ENCODE assay signal across 22 mouse cellular contexts in the genomic region with DNA sequence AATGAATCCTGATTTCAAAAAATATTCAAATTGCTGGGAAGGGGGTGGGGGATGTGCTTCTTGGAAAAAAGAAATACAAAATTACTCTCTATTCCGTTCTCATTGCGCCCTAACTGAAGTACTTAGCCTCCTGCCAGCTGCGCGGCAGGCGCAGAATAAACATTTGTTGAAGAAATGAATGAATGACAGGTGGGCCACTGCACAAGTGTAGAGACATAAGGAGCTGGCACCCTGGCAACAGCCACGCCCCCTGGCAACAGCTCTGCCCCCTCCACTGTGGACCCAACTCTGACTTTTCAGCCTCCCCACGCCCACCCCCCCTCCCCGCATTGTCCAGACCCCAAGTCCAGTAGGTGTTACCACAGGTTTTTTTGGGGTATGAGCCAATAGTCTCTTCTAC. TPM values are rescaled to one million over a fixed set of nuclear protein-coding genes. Genes with fewer than 3 reads are reported as not detected.
DNase-seq lines count a peak whose midpoint lies in the region; ATAC-seq and TF ChIP-seq lines count a peak whose summit lies in the region.
"Had no signal": no experiment of that assay in that cellular context is flagged by ENCODE, and none has a peak within 500 bp of the region (broad histone marks: within the 10 kb centered on the region; RNA-seq: fewer than 3 reads in every experiment).

No protein-coding gene starts in this region.

- no peak overlapping the region for H3K27ac ChIP-seq in embryonic facial prominence, embryonic 11.5 days (replicated peaks; ENCODE audit: low read depth, low read length)
- H3K27ac ChIP-seq in embryonic facial prominence, embryonic 10.5 days (replicated peaks): no peak overlapping the region
- H3K27ac ChIP-seq in lung, embryonic 14.5 days (ENCODE audit: low read depth): peak overlapping the region; percentile 76
- peak overlapping the region; percentile 48; the same call in 1 of the 2 replicates for H3K27ac ChIP-seq in intestine, embryonic 16.5 days (ENCODE audit: low read length)
- H3K27ac ChIP-seq: embryonic facial prominence, embryonic 15.5 days; hindbrain, embryonic 13.5 days; kidney, postnatal 0 days had no signal

- no peaks in the 10 kb centered on the region for H3K36me3 ChIP-seq in embryonic facial prominence, embryonic 11.5 days (replicated peaks; ENCODE audit: control insufficient read depth, insufficient read depth, low read depth, low read length)
- H3K36me3 ChIP-seq in embryonic facial prominence, embryonic 10.5 days (replicated peaks): no peaks in the 10 kb centered on the region
- H3K36me3 ChIP-seq in lung, embryonic 14.5 days (ENCODE audit: insufficient read depth): no peaks in the 10 kb centered on the region
- no peaks in the 10 kb centered on the region for H3K36me3 ChIP-seq in E14TG2a.4 (ENCODE audit: insufficient read depth, low read length)
- H3K36me3 ChIP-seq in intestine, embryonic 16.5 days (ENCODE audit: control insufficient read depth, insufficient read depth, low read length): no peaks in the 10 kb centered on the region
- H3K36me3 ChIP-seq: embryonic facial prominence, embryonic 15.5 days; heart, embryonic 12.5 days; hindbrain, embryonic 13.5 days had no signal

- no peak overlapping the region for H3K9ac ChIP-seq in embryonic facial prominence, embryonic 11.5 days (replicated peaks; ENCODE audit: low read length)
- no peak overlapping the region for H3K9ac ChIP-seq in lung, embryonic 14.5 days
- no peak overlapping the region for H3K9ac ChIP-seq in intestine, embryonic 16.5 days (ENCODE audit: low read depth, low read length)
- H3K9ac ChIP-seq: embryonic facial prominence, embryonic 15.5 days; heart, embryonic 12.5 days; hindbrain, embryonic 13.5 days; liver, postnatal 0 days had no signal

- peak; percentile 34; the same call in 1 of the 2 replicates for ATAC-seq in embryonic facial prominence, embryonic 11.5 days (replicated peaks; ENCODE audit: insufficient number of reproducible peaks, low FRiP score, low TSS enrichment, low read depth)
- ATAC-seq in lung, embryonic 14.5 days (ENCODE audit: insufficient read depth): peak; percentile 80; the same call in 1 of the 2 replicates
- ATAC-seq in intestine, embryonic 16.5 days: peak; percentile 37
- ATAC-seq in monocyte, adult 5-6 weeks (replicated peaks; ENCODE audit: insufficient number of reproducible peaks, low FRiP score, low TSS enrichment, poor library complexity, severe bottlenecking): no peak
- ATAC-seq: liver, postnatal 0 days; midbrain, embryonic 16.5 days; Patski had no signal

- WGBS in embryonic facial prominence, embryonic 11.5 days: 77% methylated on average over 8 of the region's 8 CpGs
- WGBS in embryonic facial prominence, embryonic 10.5 days: 87% methylated on average over 8 of the region's 8 CpGs
- 57% methylated on average over 8 of the region's 8 CpGs for WGBS in lung, embryonic 14.5 days
- WGBS in intestine, embryonic 16.5 days: 64% methylated on average over 8 of the region's 8 CpGs

- H3K9me3 ChIP-seq in embryonic facial prominence, embryonic 11.5 days (replicated peaks; ENCODE audit: control insufficient read depth, low read length): no peaks in the 10 kb centered on the region
- no peaks in the 10 kb centered on the region for H3K9me3 ChIP-seq in embryonic facial prominence, embryonic 10.5 days
- H3K9me3 ChIP-seq in lung, embryonic 14.5 days (ENCODE audit: low read depth, low read length): no peaks in the 10 kb centered on the region
- H3K9me3 ChIP-seq in E14TG2a.4 (ENCODE audit: low read length): no peaks in the 10 kb centered on the region
- no peaks in the 10 kb centered on the region for H3K9me3 ChIP-seq in intestine, embryonic 16.5 days (ENCODE audit: control insufficient read depth, low read length)
- H3K9me3 ChIP-seq: embryonic facial prominence, embryonic 15.5 days; heart, embryonic 12.5 days; hindbrain, embryonic 13.5 days had no signal

- no peak overlapping the region for H3K4me3 ChIP-seq in embryonic facial prominence, embryonic 11.5 days (ENCODE audit: low read depth, low read length)
- no peak overlapping the region for H3K4me3 ChIP-seq in embryonic facial prominence, embryonic 10.5 days
- H3K4me3 ChIP-seq in lung, embryonic 14.5 days (ENCODE audit: low read depth, low read length): no peak overlapping the region
- peak overlapping the region; percentile 17; the same call in 1 of the 2 replicates for H3K4me3 ChIP-seq in E14TG2a.4 (replicated peaks; ENCODE audit: low read length)
- no peak overlapping the region for H3K4me3 ChIP-seq in intestine, embryonic 16.5 days (ENCODE audit: low read length)
- H3K4me3 ChIP-seq: embryonic facial prominence, embryonic 15.5 days; heart, embryonic 12.5 days; hindbrain, embryonic 13.5 days had no signal

- no peaks in the 10 kb centered on the region for H3K27me3 ChIP-seq in embryonic facial prominence, embryonic 11.5 days (ENCODE audit: control insufficient read depth, insufficient read depth, low read length)
- H3K27me3 ChIP-seq in embryonic facial prominence, embryonic 10.5 days (replicated peaks; ENCODE audit: low read depth, poor library complexity, severe bottlenecking): no peaks in the 10 kb centered on the region
- no peaks in the 10 kb centered on the region for H3K27me3 ChIP-seq in lung, embryonic 14.5 days (ENCODE audit: insufficient read depth, low read length)
- H3K27me3 ChIP-seq in E14TG2a.4 (ENCODE audit: insufficient read depth, low read length): peaks cover 27% of the 10 kb centered on the region
- H3K27me3 ChIP-seq in intestine, embryonic 16.5 days (replicated peaks; ENCODE audit: control insufficient read depth, insufficient read depth, low read length): no peaks in the 10 kb centered on the region
- H3K27me3 ChIP-seq: embryonic facial prominence, embryonic 15.5 days; hindbrain, embryonic 13.5 days; Patski had no signal

- no peak for DNase-seq in embryonic facial prominence, embryonic 11.5 days (ENCODE audit: low spot score)
- no peak for DNase-seq in embryonic facial prominence, embryonic 10.5 days (ENCODE audit: low spot score)
- peak; percentile 65 for DNase-seq in lung, embryonic 14.5 days
- no peak for DNase-seq in lung, postnatal 10 days
- DNase-seq in cerebellum, adult 8-10 months: no peak
- DNase-seq: adrenal gland, adult 8-10 months; cerebellum, adult 9-11 months; heart, postnatal 14 days; kidney, adult 11 months; layer of hippocampus, postnatal 36 days; liver, postnatal 0 days; right cerebral cortex, postnatal 14 days; spleen, adult 18-20 months had no signal

- no peak overlapping the region for H3K4me2 ChIP-seq in embryonic facial prominence, embryonic 11.5 days (ENCODE audit: low read depth, low read length)
- H3K4me2 ChIP-seq in lung, embryonic 14.5 days: peak overlapping the region; percentile 36; the same call in 1 of the 2 replicates
- H3K4me2 ChIP-seq in intestine, embryonic 16.5 days (ENCODE audit: low read depth, low read length): no peak overlapping the region
- H3K4me2 ChIP-seq: embryonic facial prominence, embryonic 15.5 days; heart, embryonic 12.5 days; hindbrain, embryonic 13.5 days had no signal

- peaks cover 6% of the 10 kb centered on the region; the same call in 1 of the 2 replicates for H3K4me1 ChIP-seq in embryonic facial prominence, embryonic 11.5 days (ENCODE audit: control insufficient read depth, insufficient read depth, low read length)
- H3K4me1 ChIP-seq in embryonic facial prominence, embryonic 10.5 days: peaks cover 17% of the 10 kb centered on the region
- H3K4me1 ChIP-seq in lung, embryonic 14.5 days (ENCODE audit: insufficient read depth): no peaks in the 10 kb centered on the region
- H3K4me1 ChIP-seq in E14TG2a.4 (replicated peaks; ENCODE audit: low read depth, low read length): peaks cover 9% of the 10 kb centered on the region; the same call in 1 of the 2 replicates
- peaks cover 15% of the 10 kb centered on the region for H3K4me1 ChIP-seq in intestine, embryonic 16.5 days (ENCODE audit: control insufficient read depth, insufficient read depth, low read length)

- TF ChIP-seq CTCF in lung, embryonic 14.5 days (IDR thresholded peaks at IDR 0.05; ENCODE audit: low read depth): no peak
- no peak for TF ChIP-seq CTCF in E14TG2a.4 (conservative IDR thresholded peaks at IDR 0.05; ENCODE audit: low read length)

RNA-seq across cellular contexts. Expression of gene Mdga1, which starts 19.3 kb away (rescaled TPM):
- polyA plus RNA-seq in embryonic facial prominence, embryonic 11.5 days (2014; fragmentation: Nextera tagmentation; extraction: Ambion mirVana): 1.8 and 2.1 TPM in 2 replicates
- polyA plus RNA-seq in embryonic facial prominence, embryonic 10.5 days (2016; fragmentation: Nextera tagmentation; extraction: Ambion mirVana): 1.2 and 1.7 TPM in 2 replicates
- 4.7 and 8.9 TPM in 2 replicates for polyA plus RNA-seq in lung, embryonic 14.5 days (2014; fragmentation: Nextera tagmentation; extraction: Ambion mirVana)
- 0.86 and 1.6 TPM in 2 replicates for polyA plus RNA-seq in intestine, embryonic 16.5 days (2015; fragmentation: Nextera tagmentation; extraction: Ambion mirVana)
- 1.6 to 5.2 TPM in 2 of 3 replicates, not detected in the other for total RNA-seq in monocyte, adult 5-6 weeks (2017)

RNA-seq across cellular contexts. Expression of gene Zfand3, which starts 54.0 kb away (rescaled TPM):
- polyA plus RNA-seq in embryonic facial prominence, embryonic 11.5 days (2014; fragmentation: Nextera tagmentation; extraction: Ambion mirVana): 50.6 and 59.5 TPM in 2 replicates
- polyA plus RNA-seq in embryonic facial prominence, embryonic 10.5 days (2016; fragmentation: Nextera tagmentation; extraction: Ambion mirVana): 59.1 and 62.5 TPM in 2 replicates
- polyA plus RNA-seq in lung, embryonic 14.5 days (2014; fragmentation: Nextera tagmentation; extraction: Ambion mirVana): 41.2 and 47.5 TPM in 2 replicates
- 39.7 and 40.2 TPM in 2 replicates for polyA plus RNA-seq in intestine, embryonic 16.5 days (2015; fragmentation: Nextera tagmentation; extraction: Ambion mirVana)
- 61.7 to 76.8 TPM (median 69.9 TPM) in 3 replicates for total RNA-seq in monocyte, adult 5-6 weeks (2017)

Comparison
In these comparisons a context has a peak if more than half of its experiments do, and no peak if none do; other contexts are left out.
1. H3K27ac ChIP-seq: peak in lung, embryonic 14.5 days (single experiment) and intestine, embryonic 16.5 days (single experiment); none in embryonic facial prominence, embryonic 11.5 days (single experiment) and embryonic facial prominence, embryonic 10.5 days (single experiment).